Mouse (Mus musculus) liver, adult 2 months (tissue): Measurements from ENCODE around the gene Rnf34. TPM values are rescaled to one million over a fixed set of nuclear protein-coding genes. Genes with fewer than 3 reads are reported as not detected.

Experiments
- DNase-seq: peaks from one replicate; pipeline ENCODE4 v3.0.0-alpha.2; 2011; ENCODE audit warnings: low read depth, low spot score; ENCODE audit errors: extremely low read depth
- H3K27ac ChIP-seq: fragments of 200-500 bp; replicated peaks from 2 replicates; pipeline ENCODE4 v1.5.1; 2012; ENCODE audit warnings: low read depth, mild to moderate bottlenecking, control low read depth, inconsistent platforms, low read length; ENCODE audit not compliant: insufficient read depth
- H3K27me3 ChIP-seq: fragments of 200-500 bp; 2 replicates; pipeline ENCODE4 v1.6.1; 2012; ENCODE audit warnings: mild to moderate bottlenecking, moderate library complexity, low read length, inconsistent platforms; ENCODE audit not compliant: control insufficient read depth, insufficient read depth
- H3K36me3 ChIP-seq: fragments of 200-500 bp; 2 replicates; pipeline ENCODE4 v1.6.1; 2012; ENCODE audit warnings: low read length, inconsistent platforms; ENCODE audit not compliant: control insufficient read depth, insufficient read depth
- H3K4me1 ChIP-seq: fragments of 200-500 bp; 2 replicates; pipeline ENCODE4 v1.6.1; 2011; ENCODE audit warnings: low read length; ENCODE audit not compliant: control insufficient read depth, insufficient read depth
- H3K4me3 ChIP-seq: fragments of 200-500 bp; 2 replicates; pipeline ENCODE4 v1.5.1; 2011; ENCODE audit warnings: low read depth, mild to moderate bottlenecking, control low read depth, low read length, moderate library complexity; ENCODE audit not compliant: insufficient read depth
- H3K79me2 ChIP-seq: fragments of 200-500 bp; 2 replicates; pipeline ENCODE4 v1.6.1; 2012; ENCODE audit warnings: inconsistent platforms, mild to moderate bottlenecking, low read length, moderate library complexity; ENCODE audit not compliant: control insufficient read depth, insufficient read depth
- H3K9ac ChIP-seq: fragments of 200-500 bp; 2 replicates; pipeline ENCODE4 v1.6.1; 2012; ENCODE audit warnings: low read depth, mild to moderate bottlenecking, control low read depth, inconsistent platforms, low read length
- CTCF ChIP-seq: fragments of 200-500 bp; IDR thresholded peaks from 2 replicates; pipeline ENCODE4 v1.5.1; 2011; ENCODE audit warnings: low read depth, low read length, control low read depth
- POLR2A ChIP-seq: fragments of 200-500 bp; IDR thresholded peaks from 2 replicates; pipeline ENCODE4 v1.6.1; 2011; ENCODE audit warnings: low read length, control low read depth; ENCODE audit not compliant: insufficient read depth; ENCODE audit errors: extremely low read depth
- WGBS: fragments of 180-500 bp; shearing (Covaris S2); methylation state at CpG from one replicate; pipeline ENCODE4 v1.1.7; 2018; 5-methylcytosine and 5-hydroxymethylcytosine counted together
- polyA plus RNA-seq: library from polyadenylated mRNA; depleted of rRNA; stranded (reverse); fragments of >200 nt; gene quantifications from 2 replicates; pipeline ENCODE4 v1.2.3, GENCODE M21; 2012
- total RNA-seq: library from RNA; depleted of rRNA; stranded (reverse); fragments of >200 nt; gene quantifications from 2 replicates; pipeline ENCODE4 v1.2.3, GENCODE M21; 2014

The Rnf34 gene
- total and polyA plus RNA-seq, 2 experiments = 3.4 to 5.3 TPM

DNA sequence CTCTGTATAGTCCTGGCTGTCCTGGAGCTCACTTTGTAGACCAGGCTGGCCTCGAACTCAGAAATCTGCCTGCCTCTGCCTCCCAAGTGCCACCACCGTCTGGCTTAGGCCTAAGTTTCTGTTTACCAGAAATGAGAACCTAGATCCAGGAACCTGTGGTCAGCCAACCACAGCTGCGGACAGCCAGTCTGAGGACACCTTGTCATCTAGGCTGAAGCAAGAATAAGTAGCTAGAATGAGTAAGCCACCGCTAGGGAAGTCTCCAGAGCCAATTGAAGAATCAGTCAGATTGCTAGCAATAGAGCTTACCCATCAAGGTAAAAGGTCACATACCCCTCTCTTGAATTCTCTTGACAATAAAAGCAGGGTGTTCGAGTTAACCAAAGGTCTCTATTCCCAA is 6.0 kb upstream of the Rnf34 start:
- no peak for DNase-seq
- Histone ChIP-seq H3K79me2 (no peaks in the 10 kb centered on the region), H3K9ac (no peak overlapping the region), H3K27ac (no peak overlapping the region), H3K4me1 (no peaks in the 10 kb centered on the region), H3K27me3 (no peaks in the 10 kb centered on the region), H3K4me3 (no peak overlapping the region), H3K36me3 (no peaks in the 10 kb centered on the region)
- no peak for TF ChIP-seq POLR2A
- no peak for TF ChIP-seq CTCF
- WGBS = 85% methylated on average over 5 of the region's 5 CpGs

GRCm38 (mm10) chr5:122850319-122851002 is 613 bp downstream of the Rnf34 start:
- H3K27ac ChIP-seq = peak overlapping the region; percentile 68
- H3K4me1 ChIP-seq = peaks cover 8% of the 10 kb centered on the region; the same call in 1 of the 2 replicates
- WGBS = 3% methylated on average over 38 of the region's 38 CpGs
- peaks cover 8% of the 10 kb centered on the region; the same call in 1 of the 2 replicates for H3K79me2 ChIP-seq
- TF ChIP-seq POLR2A = no peak
- peak; percentile 27 for TF ChIP-seq CTCF
- peak overlapping the region; percentile 97 for H3K4me3 ChIP-seq
- H3K36me3 ChIP-seq = no peaks in the 10 kb centered on the region
- H3K9ac ChIP-seq = peak overlapping the region; percentile 95
- no peaks in the 10 kb centered on the region for H3K27me3 ChIP-seq
- no peak for DNase-seq

- H3K9ac ChIP-seq = no peak overlapping the region
Observed at GRCm38 (mm10) chr5:122852611-122853010, 2.8 kb downstream of the Rnf34 start.

DNA sequence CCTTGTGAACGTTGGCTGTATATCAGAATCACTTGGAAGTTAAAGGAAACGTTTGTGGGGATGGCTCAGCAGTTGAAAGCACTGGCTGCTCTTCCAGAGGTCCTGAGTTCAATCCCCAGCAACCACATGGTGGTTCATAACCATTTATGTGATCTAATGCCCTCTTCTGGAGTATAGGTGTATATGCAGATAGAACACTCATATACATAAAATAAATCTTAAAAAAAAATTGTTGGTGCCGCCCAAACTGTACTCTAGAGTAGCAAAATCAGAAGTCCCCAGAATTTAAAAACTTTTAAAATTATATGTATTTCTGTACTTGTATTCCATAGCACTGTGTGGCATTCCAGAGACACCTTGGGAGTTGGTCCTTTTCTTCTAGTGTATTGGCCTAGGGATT is 6.0 kb downstream of the Rnf34 start:
- Histone ChIP-seq H3K79me2 (no peaks in the 10 kb centered on the region; the same call in 1 of the 2 replicates), H3K9ac (no peak overlapping the region), H3K36me3 (no peaks in the 10 kb centered on the region), H3K4me1 (peaks cover 2% of the 10 kb centered on the region; the same call in 1 of the 2 replicates), H3K4me3 (no peak overlapping the region), H3K27ac (no peak overlapping the region), H3K27me3 (no peaks in the 10 kb centered on the region)
- no peak for DNase-seq
- WGBS = 55% methylated on average over 3 of the region's 3 CpGs
- no peak for TF ChIP-seq POLR2A

More at GRCm38 (mm10) chr5:122852611-122853010, 2.8 kb downstream of the Rnf34 start:
- Histone ChIP-seq H3K27ac (no peak overlapping the region), H3K4me1 (peaks cover 8% of the 10 kb centered on the region; the same call in 1 of the 2 replicates), H3K4me3 (no peak overlapping the region), H3K79me2 (peaks cover 8% of the 10 kb centered on the region; the same call in 1 of the 2 replicates), H3K36me3 (no peaks in the 10 kb centered on the region), H3K27me3 (no peaks in the 10 kb centered on the region)
- no peak for DNase-seq
- TF ChIP-seq CTCF = no peak
- WGBS = 43% methylated on average over 2 of the region's 2 CpGs

GRCm38 (mm10) chr5:122863053-122863452 is 13.2 kb downstream of the Rnf34 start:
- TF ChIP-seq POLR2A = no peak
- no peak for TF ChIP-seq CTCF
- Histone ChIP-seq H3K9ac (no peak overlapping the region), H3K27ac (no peak overlapping the region), H3K36me3 (peaks cover 26% of the 10 kb centered on the region; the same call in 1 of the 2 replicates), H3K4me1 (no peaks in the 10 kb centered on the region), H3K4me3 (no peak overlapping the region), H3K79me2 (no peaks in the 10 kb centered on the region), H3K27me3 (no peaks in the 10 kb centered on the region)
- WGBS = 92% methylated on average over 2 of the region's 2 CpGs
- DNase-seq = no peak

DNA sequence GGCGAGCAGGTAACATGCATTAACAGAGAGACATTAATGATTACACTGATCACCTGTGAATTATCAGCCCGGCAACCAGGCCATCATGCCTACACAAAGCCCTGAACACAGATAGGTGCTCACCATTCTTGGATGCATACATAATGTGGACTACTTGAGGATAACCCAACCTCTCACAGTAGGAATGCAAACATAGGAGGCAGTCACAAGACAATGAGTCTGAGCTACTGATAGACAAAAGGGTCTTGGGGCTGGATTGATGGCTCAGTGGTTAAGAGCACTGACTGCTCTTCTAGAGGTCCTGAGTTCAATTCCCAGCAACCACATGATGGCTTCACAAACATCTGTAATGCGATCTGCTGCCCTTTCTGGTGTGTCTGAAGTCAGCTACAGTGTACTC is 22.8 kb downstream of the Rnf34 start:
- Histone ChIP-seq H3K79me2 (no peaks in the 10 kb centered on the region), H3K27ac (no peak overlapping the region), H3K27me3 (no peaks in the 10 kb centered on the region), H3K4me3 (no peak overlapping the region), H3K9ac (no peak overlapping the region), H3K4me1 (peaks cover 2% of the 10 kb centered on the region; the same call in 1 of the 2 replicates), H3K36me3 (peaks cover 21% of the 10 kb centered on the region)
- TF ChIP-seq POLR2A (no peak), CTCF (no peak)
- no peak for DNase-seq
- 94% methylated on average over 3 of the region's 3 CpGs for WGBS
